Mouse (Mus musculus) embryonic facial prominence, embryonic 13.5 days (tissue): Measurements from ENCODE around the gene Arhgef12. TPM values are rescaled to one million over a fixed set of nuclear protein-coding genes. Genes with fewer than 3 reads are reported as not detected.

Source experiments
- ATAC-seq: fragments of 200-750 bp; cut with Nextera tagmentation; 2 replicates; pipeline ENCODE4 v1.8.0; 2017; ENCODE audit warnings: low read depth; ENCODE audit not compliant: insufficient number of reproducible peaks, insufficient read depth, low FRiP score, low TSS enrichment
- H3K27ac ChIP-seq: fragments of 300-500 bp; sonication (generic); 2 replicates; pipeline ENCODE4 v1.5.1; 2015; ENCODE audit warnings: moderate library complexity, mild to moderate bottlenecking, inconsistent platforms
- H3K27me3 ChIP-seq: fragments of 300-500 bp; sonication (generic); 2 replicates; pipeline ENCODE4 v1.6.1; 2015; ENCODE audit warnings: mild to moderate bottlenecking, inconsistent platforms
- H3K36me3 ChIP-seq: fragments of 300-500 bp; sonication (generic); 2 replicates; pipeline ENCODE4 v1.6.1; 2015; ENCODE audit warnings: mild to moderate bottlenecking, inconsistent platforms
- H3K4me1 ChIP-seq: fragments of 300-500 bp; sonication (generic); 2 replicates; pipeline ENCODE4 v1.6.1; 2015; ENCODE audit warnings: inconsistent platforms
- H3K4me2 ChIP-seq: fragments of 300-500 bp; sonication (generic); 2 replicates; pipeline ENCODE4 v1.6.1; 2015; ENCODE audit warnings: moderate library complexity, mild to moderate bottlenecking, inconsistent platforms
- H3K4me3 ChIP-seq: fragments of 300-500 bp; sonication (generic); 2 replicates; pipeline ENCODE4 v1.5.1; 2015; ENCODE audit warnings: mild to moderate bottlenecking, inconsistent platforms
- H3K9ac ChIP-seq: fragments of 300-500 bp; sonication (generic); 2 replicates; pipeline ENCODE4 v1.6.1; 2015; ENCODE audit warnings: mild to moderate bottlenecking, inconsistent platforms
- H3K9me3 ChIP-seq: fragments of 300-500 bp; sonication (generic); 2 replicates; pipeline ENCODE4 v1.6.1; 2016; ENCODE audit warnings: inconsistent platforms
- WGBS: fragments of 180-500 bp; shearing (Covaris S2); methylation state at CpG from one replicate; pipeline ENCODE4 v1.1.7; 2015; ENCODE audit warnings: mixed read lengths; 5-methylcytosine and 5-hydroxymethylcytosine counted together
- polyA plus RNA-seq: library from polyadenylated mRNA; unstranded; fragments of >200 nt; fragmentation: Nextera tagmentation; extraction: Ambion mirVana; gene quantifications from 2 replicates; pipeline ENCODE4 v1.2.1, GENCODE M21; 2015

Gene Arhgef12
- polyA plus RNA-seq, 1 experiment from 2014 or later: 16.9 TPM

- no peaks in the 10 kb centered on the region for H3K36me3 ChIP-seq
- peak; percentile 83 for ATAC-seq
- H3K9ac ChIP-seq: peak overlapping the region; percentile 82
- H3K27me3 ChIP-seq: peaks cover 55% of the 10 kb centered on the region
- peak overlapping the region; percentile 71 for H3K4me3 ChIP-seq
- H3K4me1 ChIP-seq: peaks cover 27% of the 10 kb centered on the region
- H3K27ac ChIP-seq: no peak overlapping the region
- no peaks in the 10 kb centered on the region for H3K9me3 ChIP-seq
- under 1% methylated on average over 52 of the region's 52 CpGs for WGBS
- H3K4me2 ChIP-seq: peak overlapping the region; percentile 98
These were observed 162.5 kb downstream of the Arhgef12 start for GRCm38 (mm10) chr9:42944536-42945006.

- no peak within 1 kb of the TSS for H3K27ac ChIP-seq
- H3K36me3 ChIP-seq: no peaks in the 10 kb centered on the region
- H3K9me3 ChIP-seq: no peaks in the 10 kb centered on the region
- peak within 1 kb of the TSS; percentile 71 for H3K4me3 ChIP-seq
- ATAC-seq: peak; percentile 61
- WGBS: 1% methylated on average over 57 of the region's 68 CpGs
- peaks cover 27% of the 10 kb centered on the region for H3K4me1 ChIP-seq
- H3K4me2 ChIP-seq: peak within 1 kb of the TSS; percentile 98
- H3K9ac ChIP-seq: peak within 1 kb of the TSS; percentile 82
- H3K27me3 ChIP-seq: peaks cover 60% of the 10 kb centered on the region
These were observed 163.1 kb downstream of the Arhgef12 start, which contains the start of gene Grik4 for GRCm38 (mm10) chr9:42943781-42944535. Gene Grik4, minus strand, starts transcription at chr9:42944493.

GRCm38 (mm10) chr9:42943057-42943529, 163.9 kb downstream of the Arhgef12 start:
- ATAC-seq: no peak
- Histone ChIP-seq H3K27ac (no peak overlapping the region), H3K4me1 (peaks cover 27% of the 10 kb centered on the region), H3K4me3 (peak overlapping the region; percentile 71), H3K9ac (peak overlapping the region; percentile 82; the same call in 1 of the 2 replicates), H3K9me3 (no peaks in the 10 kb centered on the region), H3K4me2 (peak overlapping the region; percentile 98), H3K27me3 (peaks cover 60% of the 10 kb centered on the region), H3K36me3 (no peaks in the 10 kb centered on the region)
- WGBS: 5% methylated on average over 9 of the region's 9 CpGs

- Histone ChIP-seq H3K27me3 (peaks cover 60% of the 10 kb centered on the region), H3K27ac (no peak overlapping the region), H3K4me3 (no peak overlapping the region), H3K9me3 (no peaks in the 10 kb centered on the region), H3K4me1 (peaks cover 27% of the 10 kb centered on the region), H3K9ac (no peak overlapping the region), H3K4me2 (no peak overlapping the region), H3K36me3 (no peaks in the 10 kb centered on the region)
- no peak for ATAC-seq
- 48% methylated on average over 4 of the region's 4 CpGs for WGBS
These were observed 164.9 kb downstream of the Arhgef12 start for GRCm38 (mm10) chr9:42942148-42942547.

- Histone ChIP-seq H3K9me3 (no peaks in the 10 kb centered on the region), H3K36me3 (no peaks in the 10 kb centered on the region), H3K27ac (no peak overlapping the region), H3K4me1 (0 out of 2 replicates have a peak, but pooled peaks cover 4% of the 10 kb centered on the region), H3K27me3 (peaks cover 5% of the 10 kb centered on the region; the same call in 1 of the 2 replicates), H3K4me2 (no peak overlapping the region), H3K9ac (no peak overlapping the region), H3K4me3 (no peak overlapping the region)
- ATAC-seq: no peak
- 60% methylated on average over 7 of the region's 7 CpGs for WGBS
These were observed 174.9 kb downstream of the Arhgef12 start for GRCm38 (mm10) chr9:42932146-42932545.

- WGBS: 63% methylated on average over 10 of the region's 10 CpGs
- Histone ChIP-seq H3K9me3 (no peaks in the 10 kb centered on the region), H3K27me3 (peaks cover 5% of the 10 kb centered on the region; the same call in 1 of the 2 replicates), H3K4me3 (no peak overlapping the region), H3K27ac (no peak overlapping the region), H3K4me1 (0 out of 2 replicates have a peak, but pooled peaks cover 11% of the 10 kb centered on the region), H3K36me3 (no peaks in the 10 kb centered on the region), H3K4me2 (no peak overlapping the region), H3K9ac (no peak overlapping the region)
- no peak for ATAC-seq
These were observed 179.5 kb downstream of the Arhgef12 start for GRCm38 (mm10) chr9:42927498-42927897.

GRCm38 (mm10) chr9:42926564-42926963, 180.5 kb downstream of the Arhgef12 start:
- H3K4me3 ChIP-seq: no peak overlapping the region
- H3K27me3 ChIP-seq: no peaks in the 10 kb centered on the region
- WGBS: 78% methylated on average over 6 of the region's 6 CpGs
- no peak overlapping the region for H3K27ac ChIP-seq
- H3K9me3 ChIP-seq: no peaks in the 10 kb centered on the region
- H3K4me2 ChIP-seq: no peak overlapping the region
- peaks cover 12% of the 10 kb centered on the region; the same call in 1 of the 2 replicates for H3K4me1 ChIP-seq
- no peaks in the 10 kb centered on the region for H3K36me3 ChIP-seq
- H3K9ac ChIP-seq: no peak overlapping the region
- ATAC-seq: no peak

- no peak for ATAC-seq
- Histone ChIP-seq H3K27ac (no peak overlapping the region), H3K9ac (no peak overlapping the region), H3K9me3 (no peaks in the 10 kb centered on the region), H3K4me3 (no peak overlapping the region), H3K4me1 (peaks cover 26% of the 10 kb centered on the region), H3K4me2 (no peak overlapping the region), H3K36me3 (no peaks in the 10 kb centered on the region), H3K27me3 (no peaks in the 10 kb centered on the region)
- WGBS: 73% methylated on average over 4 of the region's 4 CpGs
These were observed 185.2 kb downstream of the Arhgef12 start for GRCm38 (mm10) chr9:42921830-42922229.

- Histone ChIP-seq H3K9me3 (no peaks in the 10 kb centered on the region), H3K4me3 (no peak overlapping the region), H3K27me3 (no peaks in the 10 kb centered on the region), H3K9ac (no peak overlapping the region), H3K36me3 (no peaks in the 10 kb centered on the region), H3K27ac (no peak overlapping the region), H3K4me1 (peaks cover 26% of the 10 kb centered on the region), H3K4me2 (no peak overlapping the region)
- ATAC-seq: no peak
- 29% methylated on average over 7 of the region's 7 CpGs for WGBS
These were observed 186.8 kb downstream of the Arhgef12 start for GRCm38 (mm10) chr9:42920190-42920589.

GRCm38 (mm10) chr9:42917911-42918310, 189.1 kb downstream of the Arhgef12 start:
- 89% methylated on average over 7 of the region's 7 CpGs for WGBS

More at GRCm38 (mm10) chr9:42917911-42918310, 189.1 kb downstream of the Arhgef12 start:
- Histone ChIP-seq H3K4me1 (peaks cover 22% of the 10 kb centered on the region), H3K4me3 (no peak overlapping the region), H3K27ac (no peak overlapping the region), H3K9ac (no peak overlapping the region), H3K9me3 (no peaks in the 10 kb centered on the region), H3K36me3 (no peaks in the 10 kb centered on the region), H3K27me3 (no peaks in the 10 kb centered on the region), H3K4me2 (no peak overlapping the region)
- no peak for ATAC-seq
